Mouse (Mus musculus): Measurements from ENCODE around the gene Cox10. TPM values are rescaled to one million over a fixed set of nuclear protein-coding genes. Genes with fewer than 3 reads are reported as not detected.
A peak's percentile ranks its signal among the peaks of the same experiment; 100 is the strongest.

Gene Cox10
- total and polyA plus RNA-seq, 2 experiments from 2014 or later: 21.5 to 36.4 TPM

- no peak overlapping the region for H3K4me3 ChIP-seq (ENCODE audit: low read depth, low read length)
- H3K27me3 ChIP-seq (ENCODE audit: insufficient read depth, low read length): no peaks in the 10 kb centered on the region
- no peak for TF ChIP-seq CTCF (IDR thresholded peaks at IDR 0.05)
- no peak overlapping the region for H3K4me2 ChIP-seq (ENCODE audit: low read depth, low read length, poor library complexity, severe bottlenecking)
- no peaks in the 10 kb centered on the region for H3K36me3 ChIP-seq (ENCODE audit: insufficient read depth, low read length)
- ATAC-seq (ENCODE audit: low FRiP score) (no peak), DNase-seq (ENCODE audit: low spot score) (no peak)
- H3K9ac ChIP-seq (replicated peaks; ENCODE audit: low read length, poor library complexity, severe bottlenecking): no peak overlapping the region
- no peaks in the 10 kb centered on the region for H3K4me1 ChIP-seq (ENCODE audit: insufficient read depth, low read length)
- H3K27ac ChIP-seq (ENCODE audit: low read depth, low read length): no peak overlapping the region
- no peaks in the 10 kb centered on the region for H3K9me3 ChIP-seq (ENCODE audit: low read length)
- 85% methylated on average over 6 of the region's 6 CpGs for WGBS
Observed at GRCm38 (mm10) chr11:63984622-63985168, 94.6 kb downstream of the Cox10 start.

- H3K9ac ChIP-seq (replicated peaks; ENCODE audit: low read length, poor library complexity, severe bottlenecking): no peak overlapping the region
- ATAC-seq (ENCODE audit: low FRiP score) (no peak), DNase-seq (ENCODE audit: low spot score) (no peak)
- H3K27me3 ChIP-seq (ENCODE audit: insufficient read depth, low read length): no peaks in the 10 kb centered on the region
- H3K4me3 ChIP-seq (ENCODE audit: low read depth, low read length): no peak overlapping the region
- H3K4me1 ChIP-seq (ENCODE audit: insufficient read depth, low read length): no peaks in the 10 kb centered on the region
- no peaks in the 10 kb centered on the region for H3K36me3 ChIP-seq (ENCODE audit: insufficient read depth, low read length)
- WGBS: 80% methylated on average over 2 of the region's 2 CpGs
- no peak overlapping the region for H3K27ac ChIP-seq (ENCODE audit: low read depth, low read length)
- H3K4me2 ChIP-seq (ENCODE audit: low read depth, low read length, poor library complexity, severe bottlenecking): no peak overlapping the region
- H3K9me3 ChIP-seq (ENCODE audit: low read length): no peaks in the 10 kb centered on the region
- TF ChIP-seq CTCF (IDR thresholded peaks at IDR 0.05): no peak
Observed at GRCm38 (mm10) chr11:63977741-63978140, 101.5 kb downstream of the Cox10 start.

- Histone ChIP-seq H3K27me3 (ENCODE audit: insufficient read depth, low read length) (no peaks in the 10 kb centered on the region), H3K4me1 (ENCODE audit: insufficient read depth, low read length) (no peaks in the 10 kb centered on the region), H3K27ac (ENCODE audit: low read depth, low read length) (no peak overlapping the region), H3K36me3 (ENCODE audit: insufficient read depth, low read length) (no peaks in the 10 kb centered on the region), H3K9me3 (ENCODE audit: low read length) (no peaks in the 10 kb centered on the region), H3K9ac (replicated peaks; ENCODE audit: low read length, poor library complexity, severe bottlenecking) (no peak overlapping the region), H3K4me3 (ENCODE audit: low read depth, low read length) (no peak overlapping the region), H3K4me2 (ENCODE audit: low read depth, low read length, poor library complexity, severe bottlenecking) (no peak overlapping the region)
- DNase-seq (ENCODE audit: low spot score) (no peak), ATAC-seq (ENCODE audit: low FRiP score) (no peak)
- WGBS: 91% methylated on average over 2 of the region's 2 CpGs
- TF ChIP-seq CTCF (IDR thresholded peaks at IDR 0.05): no peak
Observed at GRCm38 (mm10) chr11:63976775-63977174, 102.5 kb downstream of the Cox10 start.

- Histone ChIP-seq H3K27me3 (ENCODE audit: insufficient read depth, low read length) (no peaks in the 10 kb centered on the region), H3K4me1 (ENCODE audit: insufficient read depth, low read length) (no peaks in the 10 kb centered on the region), H3K27ac (ENCODE audit: low read depth, low read length) (no peak overlapping the region), H3K4me3 (ENCODE audit: low read depth, low read length) (no peak overlapping the region), H3K9ac (replicated peaks; ENCODE audit: low read length, poor library complexity, severe bottlenecking) (no peak overlapping the region), H3K36me3 (ENCODE audit: insufficient read depth, low read length) (no peaks in the 10 kb centered on the region), H3K4me2 (ENCODE audit: low read depth, low read length, poor library complexity, severe bottlenecking) (no peak overlapping the region), H3K9me3 (ENCODE audit: low read length) (no peaks in the 10 kb centered on the region)
- no peak for DNase-seq (ENCODE audit: low spot score)
- 85% methylated on average over 13 of the region's 13 CpGs for WGBS
- ATAC-seq (ENCODE audit: low FRiP score): no peak
- TF ChIP-seq CTCF (IDR thresholded peaks at IDR 0.05): no peak
Observed at GRCm38 (mm10) chr11:63975260-63975899, 103.9 kb downstream of the Cox10 start.

GRCm38 (mm10) chr11:63973973-63974372, 105.3 kb downstream of the Cox10 start:
- WGBS: 62% methylated on average over 2 of the region's 2 CpGs
- peak; percentile 38; the same call in 1 of the 2 replicates for ATAC-seq (ENCODE audit: low FRiP score)
- H3K4me2 ChIP-seq (ENCODE audit: low read depth, low read length, poor library complexity, severe bottlenecking): no peak overlapping the region
- TF ChIP-seq CTCF (IDR thresholded peaks at IDR 0.05): no peak
- 0 out of 2 replicates have a peak, but pooled peaks cover 2% of the 10 kb centered on the region for H3K4me1 ChIP-seq (ENCODE audit: insufficient read depth, low read length)
- DNase-seq (ENCODE audit: low spot score): peak; percentile 63
- H3K27me3 ChIP-seq (ENCODE audit: insufficient read depth, low read length): no peaks in the 10 kb centered on the region
- no peaks in the 10 kb centered on the region for H3K36me3 ChIP-seq (ENCODE audit: insufficient read depth, low read length)
- no peak overlapping the region for H3K27ac ChIP-seq (ENCODE audit: low read depth, low read length)
- no peaks in the 10 kb centered on the region for H3K9me3 ChIP-seq (ENCODE audit: low read length)
- no peak overlapping the region for H3K9ac ChIP-seq (replicated peaks; ENCODE audit: low read length, poor library complexity, severe bottlenecking)
- no peak overlapping the region for H3K4me3 ChIP-seq (ENCODE audit: low read depth, low read length)

GRCm38 (mm10) chr11:63971462-63971861, 107.8 kb downstream of the Cox10 start:
- Histone ChIP-seq H3K27ac (ENCODE audit: low read depth, low read length) (no peak overlapping the region), H3K4me3 (ENCODE audit: low read depth, low read length) (no peak overlapping the region)
- WGBS: 97% methylated on average over 9 of the region's 9 CpGs

More at GRCm38 (mm10) chr11:63971462-63971861, 107.8 kb downstream of the Cox10 start:
- H3K4me2 ChIP-seq (ENCODE audit: low read depth, low read length, poor library complexity, severe bottlenecking): no peak overlapping the region
- ATAC-seq (ENCODE audit: low FRiP score) (no peak), DNase-seq (ENCODE audit: low spot score) (no peak)
- 0 out of 2 replicates have a peak, but pooled peaks cover 2% of the 10 kb centered on the region for H3K4me1 ChIP-seq (ENCODE audit: insufficient read depth, low read length)
- no peaks in the 10 kb centered on the region for H3K27me3 ChIP-seq (ENCODE audit: insufficient read depth, low read length)
- H3K9ac ChIP-seq (replicated peaks; ENCODE audit: low read length, poor library complexity, severe bottlenecking): no peak overlapping the region
- no peaks in the 10 kb centered on the region for H3K9me3 ChIP-seq (ENCODE audit: low read length)
- no peaks in the 10 kb centered on the region for H3K36me3 ChIP-seq (ENCODE audit: insufficient read depth, low read length)
- no peak for TF ChIP-seq CTCF (IDR thresholded peaks at IDR 0.05)

Measured in midbrain, postnatal 0 days (tissue).